Mouse (Mus musculus) liver, adult 2 months (tissue): ENCODE data around the gene Abhd10.

Source experiments
- CTCF ChIP-seq: fragments of 200-500 bp; IDR thresholded peaks from 2 replicates; pipeline ENCODE4 v1.5.1; 2011; ENCODE audit warnings: low read depth, low read length, control low read depth
- POLR2A ChIP-seq: fragments of 200-500 bp; IDR thresholded peaks from 2 replicates; pipeline ENCODE4 v1.6.1; 2011; ENCODE audit warnings: low read length, control low read depth; ENCODE audit not compliant: insufficient read depth; ENCODE audit errors: extremely low read depth

GRCm38 (mm10) chr16:45718296-45718695 lies 24.5 kb downstream of the Abhd10 start:
- TF ChIP-seq POLR2A: no peak
- no peak for TF ChIP-seq CTCF
